Mouse (Mus musculus) liver, postnatal 0 days (tissue): ENCODE measurements around the gene Rbfox3.

Experiments used
- CTCF ChIP-seq: sonication (generic); IDR thresholded peaks from 2 replicates; pipeline ENCODE4 v1.5.1; 2016; ENCODE audit warnings: antibody characterized with exemption, low read depth
- EP300 ChIP-seq: IDR thresholded peaks from 2 replicates; pipeline ENCODE4 v1.6.1; 2016; ENCODE audit warnings: antibody characterized with exemption, low read depth, mild to moderate bottlenecking

DNA sequence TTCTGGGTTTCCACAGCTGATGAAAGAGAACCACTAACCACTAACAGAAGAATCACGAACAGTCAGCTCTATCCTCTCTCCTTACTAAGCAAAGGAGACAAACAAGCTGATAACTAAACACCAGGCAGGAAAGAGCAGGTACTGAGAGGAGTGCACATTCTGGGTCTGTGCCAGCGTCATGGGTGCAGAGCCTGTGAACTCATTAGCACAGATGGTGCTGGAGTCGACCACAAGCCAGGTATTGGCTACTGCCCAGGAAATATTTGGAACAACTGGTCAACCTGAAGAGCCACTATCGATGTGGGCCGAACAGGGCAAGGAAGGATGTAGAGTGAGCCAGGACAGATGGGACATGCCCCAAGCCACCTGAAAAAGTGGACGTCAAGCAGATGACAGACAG is 50.2 kb downstream of the Rbfox3 start:
- no peak for TF ChIP-seq CTCF
- TF ChIP-seq EP300: no peak
